Mouse (Mus musculus): ENCODE data around the gene AI467606. TPM values are rescaled to one million over a fixed set of nuclear protein-coding genes. Genes with fewer than 3 reads are reported as not detected.

Gene AI467606
- polyA plus RNA-seq, 1 experiment from 2014 or later: 1.0 TPM

GRCm38 (mm10) chr7:127113614-127114259 is 22.6 kb downstream of the AI467606 start:
- H3K4me3 ChIP-seq (ENCODE audit: low read depth, low read length): no peak overlapping the region
- no peaks in the 10 kb centered on the region for H3K4me1 ChIP-seq (replicated peaks; ENCODE audit: control insufficient read depth, insufficient read depth, low read length)
- no peak overlapping the region for H3K9ac ChIP-seq (ENCODE audit: low read depth, low read length)
- no peaks in the 10 kb centered on the region for H3K27me3 ChIP-seq (ENCODE audit: control insufficient read depth, insufficient read depth, low read length)
- H3K9me3 ChIP-seq (ENCODE audit: control insufficient read depth, low read length): no peaks in the 10 kb centered on the region
- no peak overlapping the region for H3K27ac ChIP-seq (ENCODE audit: low read depth, low read length)
- ATAC-seq (ENCODE audit: low FRiP score) (no peak), DNase-seq (ENCODE audit: low spot score) (peak; percentile 23)
- WGBS: 60% methylated on average over 12 of the region's 12 CpGs
- H3K4me2 ChIP-seq (replicated peaks; ENCODE audit: low read depth, low read length): no peak overlapping the region
- H3K36me3 ChIP-seq (ENCODE audit: control insufficient read depth, insufficient read depth, low read length): no peaks in the 10 kb centered on the region

DNA sequence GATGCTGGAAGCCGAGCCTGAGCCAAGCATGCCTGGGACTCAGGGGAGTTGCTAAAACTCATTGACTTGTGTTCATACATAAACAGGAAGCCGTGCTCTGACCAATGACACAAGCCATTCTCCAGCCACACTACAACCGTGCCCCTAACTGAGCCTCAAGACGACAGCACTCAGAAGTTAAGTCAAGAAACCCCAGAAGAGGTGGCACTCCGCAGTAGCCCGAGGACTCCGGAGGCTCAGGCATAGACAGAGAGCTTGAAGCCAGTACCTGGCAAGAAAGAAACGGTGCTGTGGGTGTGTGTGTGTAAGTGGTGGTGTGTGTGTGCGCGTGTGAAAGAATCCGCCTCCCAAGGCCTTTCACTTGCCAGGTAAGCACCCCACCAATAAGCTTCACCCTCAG is 23.8 kb downstream of the AI467606 start:
- Histone ChIP-seq H3K4me1 (replicated peaks; ENCODE audit: control insufficient read depth, insufficient read depth, low read length) (no peaks in the 10 kb centered on the region), H3K27me3 (ENCODE audit: control insufficient read depth, insufficient read depth, low read length) (no peaks in the 10 kb centered on the region; the same call in 1 of the 2 replicates), H3K9me3 (ENCODE audit: control insufficient read depth, low read length) (no peaks in the 10 kb centered on the region), H3K36me3 (ENCODE audit: control insufficient read depth, insufficient read depth, low read length) (no peaks in the 10 kb centered on the region), H3K9ac (ENCODE audit: low read depth, low read length) (no peak overlapping the region), H3K4me3 (ENCODE audit: low read depth, low read length) (no peak overlapping the region), H3K4me2 (replicated peaks; ENCODE audit: low read depth, low read length) (no peak overlapping the region), H3K27ac (ENCODE audit: low read depth, low read length) (no peak overlapping the region)
- no peak for ATAC-seq (ENCODE audit: low FRiP score)
- WGBS: 85% methylated on average over 11 of the region's 11 CpGs
- DNase-seq (ENCODE audit: low spot score): no peak

- H3K27me3 ChIP-seq (ENCODE audit: control insufficient read depth, insufficient read depth, low read length): peaks cover 6% of the 10 kb centered on the region
- DNase-seq (ENCODE audit: low spot score) (peak; percentile 13), ATAC-seq (ENCODE audit: low FRiP score) (no peak)
- no peaks in the 10 kb centered on the region for H3K36me3 ChIP-seq (ENCODE audit: control insufficient read depth, insufficient read depth, low read length)
- H3K9me3 ChIP-seq (ENCODE audit: control insufficient read depth, low read length): no peaks in the 10 kb centered on the region
- no peak overlapping the region for H3K4me3 ChIP-seq (ENCODE audit: low read depth, low read length)
- no peak overlapping the region for H3K4me2 ChIP-seq (replicated peaks; ENCODE audit: low read depth, low read length)
- H3K9ac ChIP-seq (ENCODE audit: low read depth, low read length): no peak overlapping the region
- 45% methylated on average over 11 of the region's 11 CpGs for WGBS
- no peak overlapping the region for H3K27ac ChIP-seq (ENCODE audit: low read depth, low read length)
- no peaks in the 10 kb centered on the region for H3K4me1 ChIP-seq (replicated peaks; ENCODE audit: control insufficient read depth, insufficient read depth, low read length)
Measured at GRCm38 (mm10) chr7:127116331-127116935, 25.3 kb downstream of the AI467606 start.

DNA sequence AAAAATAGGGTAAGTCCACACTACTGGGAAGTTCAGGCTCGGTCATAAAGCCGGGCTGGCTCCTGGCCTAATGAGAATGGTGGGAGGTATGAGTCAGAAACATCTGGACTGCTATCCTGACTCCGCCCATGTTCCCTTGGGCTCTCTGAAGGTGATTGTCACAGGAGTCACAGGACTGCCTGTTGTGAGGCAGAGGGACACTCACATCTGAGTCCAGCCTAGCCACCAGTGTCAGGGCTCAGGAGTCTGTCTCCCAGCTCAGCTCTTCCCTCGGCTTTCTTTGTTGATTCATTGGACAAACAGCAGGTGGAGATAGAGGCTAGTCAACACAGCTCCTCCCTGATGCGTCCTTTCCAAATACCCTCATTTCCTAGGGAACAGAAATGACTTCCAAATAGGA is 26.8 kb downstream of the AI467606 start:
- no peaks in the 10 kb centered on the region for H3K9me3 ChIP-seq (ENCODE audit: control insufficient read depth, low read length)
- no peak overlapping the region for H3K4me3 ChIP-seq (ENCODE audit: low read depth, low read length)
- peak; percentile 30 for DNase-seq (ENCODE audit: low spot score)
- no peak overlapping the region for H3K27ac ChIP-seq (ENCODE audit: low read depth, low read length)
- H3K4me2 ChIP-seq (replicated peaks; ENCODE audit: low read depth, low read length): no peak overlapping the region
- H3K27me3 ChIP-seq (ENCODE audit: control insufficient read depth, insufficient read depth, low read length): peaks cover 11% of the 10 kb centered on the region
- no peak overlapping the region for H3K9ac ChIP-seq (ENCODE audit: low read depth, low read length)
- WGBS: 44% methylated on average over 5 of the region's 5 CpGs
- no peak for ATAC-seq (ENCODE audit: low FRiP score)
- H3K36me3 ChIP-seq (ENCODE audit: control insufficient read depth, insufficient read depth, low read length): no peaks in the 10 kb centered on the region
- 0 out of 2 replicates have a peak, but pooled peaks cover 2% of the 10 kb centered on the region for H3K4me1 ChIP-seq (replicated peaks; ENCODE audit: control insufficient read depth, insufficient read depth, low read length)

DNA sequence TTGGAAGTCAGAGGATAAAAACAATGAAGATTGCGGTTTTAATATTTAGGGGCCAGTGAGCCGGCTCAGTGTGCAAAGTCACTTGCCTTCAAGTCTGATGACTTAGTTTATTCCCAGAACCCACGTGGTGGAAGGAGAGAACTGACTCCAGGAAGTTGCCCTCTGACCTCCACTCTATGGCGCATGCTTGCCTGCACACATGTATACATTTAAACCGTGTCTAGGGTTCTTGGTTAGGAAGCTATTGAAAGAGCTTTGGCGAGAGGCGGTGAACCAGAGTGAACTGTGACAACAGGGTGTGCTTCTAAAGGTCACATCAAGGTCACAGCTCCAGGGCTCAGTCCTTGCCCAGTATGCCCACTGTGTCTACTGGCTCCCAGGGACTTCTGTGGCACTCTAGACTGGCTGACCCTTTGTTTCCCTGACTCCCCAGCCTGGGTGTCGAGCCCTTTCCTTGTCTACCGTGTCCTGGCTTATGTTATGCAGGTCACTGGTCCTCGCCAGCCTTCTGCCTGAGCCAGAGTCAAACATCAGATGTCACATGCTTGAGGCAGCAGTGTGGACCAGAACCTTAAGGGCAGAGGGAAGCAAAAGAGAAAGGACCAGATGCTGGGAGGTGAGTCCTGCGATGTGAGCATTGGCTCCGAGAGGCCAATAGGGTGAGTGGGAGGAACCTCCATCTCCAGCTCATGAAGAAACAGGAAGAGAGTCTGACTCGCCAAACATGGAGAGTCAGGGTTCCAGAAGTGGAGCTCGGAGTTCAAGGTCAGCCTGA is 27.7 kb downstream of the AI467606 start:
- no peak overlapping the region for H3K4me3 ChIP-seq (ENCODE audit: low read depth, low read length)
- 0 out of 2 replicates have a peak, but pooled peaks cover 2% of the 10 kb centered on the region for H3K4me1 ChIP-seq (replicated peaks; ENCODE audit: control insufficient read depth, insufficient read depth, low read length)
- 40% methylated on average over 14 of the region's 14 CpGs for WGBS
- no peak for DNase-seq (ENCODE audit: low spot score)
- H3K36me3 ChIP-seq (ENCODE audit: control insufficient read depth, insufficient read depth, low read length): no peaks in the 10 kb centered on the region
- peaks cover 13% of the 10 kb centered on the region for H3K27me3 ChIP-seq (ENCODE audit: control insufficient read depth, insufficient read depth, low read length)
- no peak overlapping the region for H3K9ac ChIP-seq (ENCODE audit: low read depth, low read length)
- ATAC-seq (ENCODE audit: low FRiP score): no peak
- no peak overlapping the region for H3K4me2 ChIP-seq (replicated peaks; ENCODE audit: low read depth, low read length)
- no peaks in the 10 kb centered on the region for H3K9me3 ChIP-seq (ENCODE audit: control insufficient read depth, low read length)
- no peak overlapping the region for H3K27ac ChIP-seq (ENCODE audit: low read depth, low read length)

DNA sequence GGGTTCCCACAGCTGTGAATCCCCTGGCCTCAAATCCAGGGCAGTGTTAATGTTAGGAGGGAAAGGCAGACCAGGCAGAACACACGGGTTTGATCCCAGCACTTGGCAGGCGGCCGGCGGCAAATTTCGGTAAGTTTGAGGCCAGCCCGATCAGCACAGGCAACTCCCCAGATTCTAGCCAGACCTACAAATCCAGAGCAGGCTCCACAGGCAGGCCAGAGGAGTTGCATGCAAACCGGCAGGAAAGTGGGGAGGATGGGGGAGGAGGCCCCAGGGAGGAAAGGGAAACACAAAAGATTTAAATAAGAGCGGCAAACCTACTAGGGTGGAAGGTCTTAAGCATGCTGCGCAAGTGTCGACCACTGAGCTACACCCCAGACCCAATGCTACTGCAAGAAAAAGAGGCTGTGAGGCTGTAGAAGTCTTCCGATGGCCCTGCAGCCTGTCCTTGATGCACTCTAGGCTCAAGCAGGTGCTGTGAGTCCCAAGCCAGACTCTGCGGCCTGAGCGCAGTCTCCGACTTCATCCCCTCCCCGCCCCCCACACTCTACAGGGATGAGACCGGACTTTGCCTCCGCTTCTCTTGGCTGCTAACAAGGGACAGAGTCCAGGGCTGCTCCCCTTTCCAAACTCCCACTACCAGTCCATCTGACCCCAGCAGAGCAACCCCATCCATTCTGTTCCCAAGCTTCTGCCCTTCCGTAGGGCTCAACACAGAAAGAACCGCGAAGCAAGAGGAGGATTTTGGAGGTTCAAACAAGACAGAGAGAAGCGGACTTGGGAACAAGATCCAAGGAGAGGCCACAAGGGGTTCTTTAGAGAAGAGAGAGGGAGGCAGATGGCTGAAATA is 30.1 kb downstream of the AI467606 start:
- Histone ChIP-seq H3K4me3 (ENCODE audit: low read depth, low read length) (0 out of 2 replicates have a peak overlapping the region, but pooled peaks have one; percentile 4), H3K27ac (ENCODE audit: low read depth, low read length) (no peak overlapping the region), H3K27me3 (ENCODE audit: control insufficient read depth, insufficient read depth, low read length) (peaks cover 13% of the 10 kb centered on the region), H3K4me2 (replicated peaks; ENCODE audit: low read depth, low read length) (peak overlapping the region; percentile 24), H3K9ac (ENCODE audit: low read depth, low read length) (0 out of 2 replicates have a peak overlapping the region, but pooled peaks have one; percentile 2), H3K4me1 (replicated peaks; ENCODE audit: control insufficient read depth, insufficient read depth, low read length) (0 out of 2 replicates have a peak, but pooled peaks cover 2% of the 10 kb centered on the region), H3K36me3 (ENCODE audit: control insufficient read depth, insufficient read depth, low read length) (no peaks in the 10 kb centered on the region), H3K9me3 (ENCODE audit: control insufficient read depth, low read length) (no peaks in the 10 kb centered on the region)
- no peak for ATAC-seq (ENCODE audit: low FRiP score)
- peak; percentile 45 for DNase-seq (ENCODE audit: low spot score)
- 6% methylated on average over 21 of the region's 21 CpGs for WGBS

DNA sequence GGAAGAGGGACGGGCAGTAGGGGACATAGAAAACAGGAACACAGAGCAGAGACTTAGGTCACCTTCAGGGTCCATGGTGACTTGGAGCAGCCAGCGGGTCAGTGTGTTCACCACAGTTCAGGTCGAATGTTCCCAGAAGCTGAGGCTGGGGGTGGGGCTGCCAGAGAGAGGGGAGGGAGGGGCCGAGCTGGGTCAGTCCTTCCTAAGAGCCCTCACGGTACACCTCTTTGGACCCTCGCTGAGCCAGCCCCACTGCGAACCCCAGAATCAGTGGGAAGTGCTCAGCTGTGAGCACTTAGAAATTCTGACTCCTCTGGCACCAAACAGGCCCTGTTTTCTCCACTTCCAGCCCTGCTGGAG is 30.7 kb downstream of the AI467606 start, which contains the start of gene Qprt:
Gene Qprt (minus strand): TSS at position 316 of the 360 bp plus-strand sequence.
- no peak for DNase-seq (ENCODE audit: low spot score)
- Histone ChIP-seq H3K9ac (ENCODE audit: low read depth, low read length) (0 out of 2 replicates have a peak within 1 kb of the TSS, but pooled peaks have one; percentile 2), H3K27ac (ENCODE audit: low read depth, low read length) (no peak within 1 kb of the TSS), H3K27me3 (ENCODE audit: control insufficient read depth, insufficient read depth, low read length) (peaks cover 13% of the 10 kb centered on the region), H3K4me1 (replicated peaks; ENCODE audit: control insufficient read depth, insufficient read depth, low read length) (0 out of 2 replicates have a peak, but pooled peaks cover 2% of the 10 kb centered on the region), H3K4me2 (replicated peaks; ENCODE audit: low read depth, low read length) (peak within 1 kb of the TSS; percentile 24), H3K9me3 (ENCODE audit: control insufficient read depth, low read length) (no peaks in the 10 kb centered on the region), H3K4me3 (ENCODE audit: low read depth, low read length) (0 out of 2 replicates have a peak within 1 kb of the TSS, but pooled peaks have one; percentile 4), H3K36me3 (ENCODE audit: control insufficient read depth, insufficient read depth, low read length) (no peaks in the 10 kb centered on the region)
- 1% methylated on average over 6 of the region's 7 CpGs for WGBS
- ATAC-seq (ENCODE audit: low FRiP score): no peak

GRCm38 (mm10) chr7:127129638-127130037 is 38.5 kb downstream of the AI467606 start:
- Histone ChIP-seq H3K4me3 (ENCODE audit: low read depth, low read length) (no peak overlapping the region), H3K36me3 (ENCODE audit: control insufficient read depth, insufficient read depth, low read length) (no peaks in the 10 kb centered on the region), H3K4me2 (replicated peaks; ENCODE audit: low read depth, low read length) (no peak overlapping the region), H3K9me3 (ENCODE audit: control insufficient read depth, low read length) (no peaks in the 10 kb centered on the region), H3K27ac (ENCODE audit: low read depth, low read length) (no peak overlapping the region), H3K27me3 (ENCODE audit: control insufficient read depth, insufficient read depth, low read length) (no peaks in the 10 kb centered on the region), H3K4me1 (replicated peaks; ENCODE audit: control insufficient read depth, insufficient read depth, low read length) (no peaks in the 10 kb centered on the region), H3K9ac (ENCODE audit: low read depth, low read length) (no peak overlapping the region)
- WGBS: 21% methylated on average over 4 of the region's 4 CpGs
- DNase-seq (ENCODE audit: low spot score): peak; percentile 42
- ATAC-seq (ENCODE audit: low FRiP score): no peak
